7 mouse cellular contexts compared by ENCODE assay signal in genomic region chr6:120188376-120189235, GRCm38 (mm10).
A peak's percentile ranks its signal among the peaks of the same experiment; 100 is the strongest.
DNase-seq lines count a peak whose midpoint lies in the region; ATAC-seq and TF ChIP-seq lines count a peak whose summit lies in the region.

No protein-coding gene starts in this region.

- no peaks in the 10 kb centered on the region for H3K36me3 ChIP-seq in midbrain, embryonic 15.5 days (replicated peaks)

- 0 out of 2 replicates have a peak overlapping the region, but pooled peaks have one; percentile 16 for H3K9ac ChIP-seq in midbrain, embryonic 15.5 days

- peaks cover 13% of the 10 kb centered on the region; the same call in 1 of the 2 replicates for H3K4me1 ChIP-seq in midbrain, embryonic 15.5 days

- no peaks in the 10 kb centered on the region for H3K27me3 ChIP-seq in midbrain, embryonic 15.5 days (replicated peaks)

- H3K4me2 ChIP-seq in midbrain, embryonic 15.5 days, result peak overlapping the region; percentile 34

- no peaks in the 10 kb centered on the region for H3K9me3 ChIP-seq in midbrain, embryonic 15.5 days

- WGBS in midbrain, embryonic 15.5 days, result 15% methylated on average over 24 of the region's 24 CpGs

- TF ChIP-seq POLR2A in brain, embryonic 14.5 days (IDR thresholded peaks at IDR 0.05; ENCODE audit: borderline replicate concordance, extremely low read depth, insufficient read depth, insufficient read length, poor library complexity, severe bottlenecking), result no peak

- TF ChIP-seq CTCF in brain, embryonic 14.5 days (IDR thresholded peaks at IDR 0.05; ENCODE audit: borderline replicate concordance, extremely low read depth, insufficient read depth, insufficient read length), result no peak

- no peak overlapping the region for H3K27ac ChIP-seq in midbrain, embryonic 15.5 days

- H3K4me3 ChIP-seq in midbrain, embryonic 15.5 days, result peak overlapping the region; percentile 5; the same call in 1 of the 2 replicates

- peak; percentile 90 for DNase-seq in ES-CJ7 (ENCODE audit: low read depth, low spot score)
- peak; percentile 44 for DNase-seq in brain, embryonic 14.5 days (ENCODE audit: low read depth)
- peak; percentile 61 to 73 for DNase-seq in kidney, postnatal 4 days
- peak; percentile 63 to 78 for DNase-seq in thymus, adult 18-20 months
- DNase-seq in cerebellum, adult 18-20 months, result no peak

- peak; percentile 49 for ATAC-seq in granulocyte monocyte progenitor cell, adult 5-6 weeks (replicated peaks; ENCODE audit: poor library complexity, severe bottlenecking)
- ATAC-seq in midbrain, embryonic 15.5 days (replicated peaks), result no peak; the same call in 1 of the 2 replicates

Comparison
In these comparisons a context has a peak if more than half of its experiments do, and no peak if none do; other contexts are left out.
1. DNase-seq: peak in ES-CJ7 (single experiment), brain, embryonic 14.5 days (single experiment), kidney, postnatal 4 days (2 of 2) and thymus, adult 18-20 months (2 of 2); none in cerebellum, adult 18-20 months (0 of 2).